Mouse (Mus musculus): ENCODE data around the gene Ppargc1a.

Gene Ppargc1a

GRCm38 (mm10) chr5:51567659-51568058 lies at the start of gene Ppargc1a:
TSS of gene Ppargc1a (minus strand) at chr5:51567726.
- DNase-seq (ENCODE audit: extremely low read depth, low read depth): no peak

GRCm38 (mm10) chr5:51616877-51617276 lies 49.4 kb upstream of the Ppargc1a start:
- no peak for DNase-seq (ENCODE audit: extremely low read depth, low read depth)

GRCm38 (mm10) chr5:51612049-51612448 lies 44.5 kb upstream of the Ppargc1a start:
- no peak for DNase-seq (ENCODE audit: extremely low read depth, low read depth)

GRCm38 (mm10) chr5:51607686-51608480 lies 40.4 kb upstream of the Ppargc1a start:
- no peak for DNase-seq (ENCODE audit: extremely low read depth, low read depth)

- DNase-seq (ENCODE audit: extremely low read depth, low read depth): no peak
These were observed 32.0 kb upstream of the Ppargc1a start for GRCm38 (mm10) chr5:51599549-51599948.

- no peak for DNase-seq (ENCODE audit: extremely low read depth, low read depth)
These were observed 28.1 kb upstream of the Ppargc1a start for GRCm38 (mm10) chr5:51595644-51596043.

- DNase-seq (ENCODE audit: extremely low read depth, low read depth): no peak
These were observed 24.7 kb upstream of the Ppargc1a start for GRCm38 (mm10) chr5:51592206-51592605.

GRCm38 (mm10) chr5:51591537-51592154 lies 24.1 kb upstream of the Ppargc1a start:
- DNase-seq (ENCODE audit: extremely low read depth, low read depth): no peak

- DNase-seq (ENCODE audit: extremely low read depth, low read depth): no peak
These were observed 18.7 kb upstream of the Ppargc1a start for GRCm38 (mm10) chr5:51586187-51586586.

- DNase-seq (ENCODE audit: extremely low read depth, low read depth): no peak
These were observed 17.5 kb upstream of the Ppargc1a start for GRCm38 (mm10) chr5:51584987-51585386.

- DNase-seq (ENCODE audit: extremely low read depth, low read depth): no peak
These were observed 16.7 kb upstream of the Ppargc1a start for GRCm38 (mm10) chr5:51584186-51584585.

GRCm38 (mm10) chr5:51583632-51584031 lies 16.1 kb upstream of the Ppargc1a start:
- DNase-seq (ENCODE audit: extremely low read depth, low read depth): no peak

GRCm38 (mm10) chr5:51583030-51583429 lies 15.5 kb upstream of the Ppargc1a start:
- no peak for DNase-seq (ENCODE audit: extremely low read depth, low read depth)

- no peak for DNase-seq (ENCODE audit: extremely low read depth, low read depth)
These were observed 15.1 kb upstream of the Ppargc1a start for GRCm38 (mm10) chr5:51582618-51583017.

GRCm38 (mm10) chr5:51577594-51577993 lies 10.1 kb upstream of the Ppargc1a start:
- DNase-seq (ENCODE audit: extremely low read depth, low read depth): no peak

- no peak for DNase-seq (ENCODE audit: extremely low read depth, low read depth)
These were observed 6.2 kb upstream of the Ppargc1a start for GRCm38 (mm10) chr5:51573770-51574169.

- DNase-seq (ENCODE audit: extremely low read depth, low read depth): no peak
These were observed 718 bp upstream of the Ppargc1a start for GRCm38 (mm10) chr5:51568198-51568690.

GRCm38 (mm10) chr5:51565672-51566071 lies 1.9 kb downstream of the Ppargc1a start:
- DNase-seq (ENCODE audit: extremely low read depth, low read depth): no peak

GRCm38 (mm10) chr5:51565038-51565437 lies 2.5 kb downstream of the Ppargc1a start:
- DNase-seq (ENCODE audit: extremely low read depth, low read depth): no peak

- DNase-seq (ENCODE audit: extremely low read depth, low read depth): no peak
These were observed 4.0 kb downstream of the Ppargc1a start for GRCm38 (mm10) chr5:51563574-51563973.

GRCm38 (mm10) chr5:51557607-51558278 lies 9.8 kb downstream of the Ppargc1a start:
- DNase-seq (ENCODE audit: extremely low read depth, low read depth): no peak

- DNase-seq (ENCODE audit: extremely low read depth, low read depth): no peak
These were observed 13.9 kb downstream of the Ppargc1a start for GRCm38 (mm10) chr5:51553671-51554070.
